Mouse (Mus musculus) midbrain, embryonic 16.5 days (tissue): ENCODE data around the gene Trpm3. TPM values are rescaled to one million over a fixed set of nuclear protein-coding genes. Genes with fewer than 3 reads are reported as not detected.

ENCODE experiments used
- ATAC-seq: fragments of 200-750 bp; cut with Nextera tagmentation; 2 replicates; pipeline ENCODE4 v1.8.0; 2017; ENCODE audit warnings: moderate TSS enrichment
- H3K27ac ChIP-seq: fragments of 300-500 bp; sonication (generic); 2 replicates; pipeline ENCODE4 v1.5.1; 2014; ENCODE audit warnings: mild to moderate bottlenecking, low read length, mixed read lengths
- H3K27me3 ChIP-seq: fragments of 300-500 bp; sonication (generic); 2 replicates; pipeline ENCODE4 v1.6.1; 2014; ENCODE audit warnings: low read depth, low read length, mixed read lengths; ENCODE audit not compliant: control insufficient read depth, insufficient read depth
- H3K36me3 ChIP-seq: fragments of 300-500 bp; sonication (generic); 2 replicates; pipeline ENCODE4 v1.6.1; 2014; ENCODE audit warnings: mild to moderate bottlenecking, low read length, moderate library complexity, mixed read lengths; ENCODE audit not compliant: control insufficient read depth, insufficient read depth
- H3K4me1 ChIP-seq: fragments of 300-500 bp; sonication (generic); 2 replicates; pipeline ENCODE4 v1.6.1; 2014; ENCODE audit warnings: mild to moderate bottlenecking, low read length, mixed read lengths; ENCODE audit not compliant: control insufficient read depth, insufficient read depth
- H3K4me2 ChIP-seq: fragments of 300-500 bp; sonication (generic); 2 replicates; pipeline ENCODE4 v1.6.1; 2014; ENCODE audit warnings: mild to moderate bottlenecking, low read length, mixed read lengths
- H3K4me3 ChIP-seq: fragments of 300-500 bp; sonication (generic); 2 replicates; pipeline ENCODE4 v1.5.1; 2014; ENCODE audit warnings: low read depth, mild to moderate bottlenecking, low read length, moderate library complexity, mixed read lengths
- H3K9ac ChIP-seq: fragments of 300-500 bp; sonication (generic); 2 replicates; pipeline ENCODE4 v1.6.1; 2014; ENCODE audit warnings: low read depth, low read length, mixed read lengths
- H3K9me3 ChIP-seq: fragments of 300-500 bp; sonication (generic); replicated peaks from 2 replicates; pipeline ENCODE4 v1.6.1; 2014; ENCODE audit warnings: mild to moderate bottlenecking, low read length, mixed read lengths; ENCODE audit not compliant: control insufficient read depth, poor library complexity, severe bottlenecking
- WGBS: fragments of 180-500 bp; shearing (Covaris S2); extraction: QIAGEN DNeasy Blood & Tissue Kit; methylation state at CpG from one replicate; pipeline ENCODE4 v1.1.7; 2014; 5-methylcytosine and 5-hydroxymethylcytosine counted together
- polyA plus RNA-seq: library from polyadenylated mRNA; unstranded; fragments of >200 nt; fragmentation: Nextera tagmentation; extraction: Ambion mirVana; gene quantifications from 2 replicates; pipeline ENCODE4 v1.2.1, GENCODE M21; 2015

Trpm3 gene
- polyA plus RNA-seq, 1 experiment from 2014 or later = 24.7 TPM

DNA sequence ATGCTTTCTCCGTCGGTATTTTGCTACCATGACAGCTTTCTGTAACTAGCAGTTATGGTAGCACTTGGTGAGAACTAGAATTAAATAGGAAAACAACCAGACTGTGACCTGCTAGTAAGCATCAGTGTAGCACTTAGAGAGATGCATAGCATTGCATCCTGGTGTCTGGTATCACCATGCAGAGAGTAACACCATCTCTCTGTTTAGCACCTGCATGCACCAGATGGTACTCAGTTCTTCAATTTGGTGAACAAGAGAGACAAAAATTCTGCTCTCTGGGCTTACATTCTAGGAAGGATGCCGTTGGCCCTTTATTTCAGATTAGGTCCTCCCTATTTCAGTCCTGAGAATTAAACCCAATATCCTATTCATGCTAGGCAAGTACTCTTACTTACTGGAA is 834.4 kb downstream of the Trpm3 start:
- Histone ChIP-seq H3K4me3 (no peak overlapping the region), H3K4me1 (no peaks in the 10 kb centered on the region), H3K9me3 (no peaks in the 10 kb centered on the region), H3K9ac (no peak overlapping the region), H3K27ac (no peak overlapping the region), H3K27me3 (no peaks in the 10 kb centered on the region), H3K4me2 (no peak overlapping the region), H3K36me3 (no peaks in the 10 kb centered on the region; the same call in 1 of the 2 replicates)
- 84% methylated on average over 3 of the region's 3 CpGs for WGBS
- no peak for ATAC-seq

DNA sequence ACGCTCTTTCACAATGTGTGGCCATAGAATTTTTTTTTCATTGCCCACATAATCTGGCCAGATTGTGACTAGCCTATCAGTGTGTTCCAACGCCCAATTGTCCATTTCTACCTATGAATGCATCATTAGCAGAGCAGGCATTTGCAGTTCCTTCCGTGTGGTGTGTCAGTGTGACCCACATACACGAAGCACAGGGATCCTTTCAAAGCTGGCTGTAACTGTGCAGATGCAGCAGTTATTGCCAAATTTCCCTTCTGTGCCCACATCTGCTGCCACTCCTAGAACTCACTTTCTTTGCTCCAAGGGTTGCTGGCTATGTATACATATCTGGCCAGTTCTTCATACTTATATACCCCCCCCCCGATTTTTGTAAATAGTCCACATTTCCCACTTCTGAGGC is 834.9 kb downstream of the Trpm3 start:
- Histone ChIP-seq H3K27ac (no peak overlapping the region), H3K4me1 (no peaks in the 10 kb centered on the region), H3K4me3 (no peak overlapping the region), H3K27me3 (no peaks in the 10 kb centered on the region), H3K9ac (no peak overlapping the region), H3K36me3 (no peaks in the 10 kb centered on the region; the same call in 1 of the 2 replicates), H3K9me3 (no peaks in the 10 kb centered on the region), H3K4me2 (no peak overlapping the region)
- no peak for ATAC-seq
- 93% methylated on average over 5 of the region's 5 CpGs for WGBS

DNA sequence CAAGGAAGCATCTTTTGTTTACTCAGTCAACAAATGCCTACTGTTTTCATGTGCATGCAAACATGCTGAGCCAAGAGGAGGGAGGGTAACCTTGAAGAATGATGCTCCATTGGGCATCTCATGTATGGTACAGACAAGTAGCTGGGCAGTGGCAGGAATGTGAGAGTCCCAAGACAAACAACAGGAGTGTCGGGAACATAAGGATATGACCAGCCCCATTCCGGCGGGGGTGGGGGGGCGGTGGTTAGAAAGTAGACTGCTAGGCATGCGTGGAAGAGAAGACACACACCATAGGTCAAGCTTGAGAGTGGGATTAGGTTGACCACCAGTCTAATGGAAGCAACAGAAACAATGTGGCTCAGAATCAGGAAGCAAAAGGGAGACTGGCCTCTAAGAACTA is 837.0 kb downstream of the Trpm3 start:
- H3K9ac ChIP-seq = no peak overlapping the region
- H3K27ac ChIP-seq = no peak overlapping the region
- H3K27me3 ChIP-seq = no peaks in the 10 kb centered on the region
- WGBS = 96% methylated on average over 5 of the region's 5 CpGs
- no peak for ATAC-seq
- no peaks in the 10 kb centered on the region for H3K9me3 ChIP-seq
- no peak overlapping the region for H3K4me3 ChIP-seq
- H3K36me3 ChIP-seq = no peaks in the 10 kb centered on the region; the same call in 1 of the 2 replicates
- H3K4me2 ChIP-seq = no peak overlapping the region
- no peaks in the 10 kb centered on the region for H3K4me1 ChIP-seq

DNA sequence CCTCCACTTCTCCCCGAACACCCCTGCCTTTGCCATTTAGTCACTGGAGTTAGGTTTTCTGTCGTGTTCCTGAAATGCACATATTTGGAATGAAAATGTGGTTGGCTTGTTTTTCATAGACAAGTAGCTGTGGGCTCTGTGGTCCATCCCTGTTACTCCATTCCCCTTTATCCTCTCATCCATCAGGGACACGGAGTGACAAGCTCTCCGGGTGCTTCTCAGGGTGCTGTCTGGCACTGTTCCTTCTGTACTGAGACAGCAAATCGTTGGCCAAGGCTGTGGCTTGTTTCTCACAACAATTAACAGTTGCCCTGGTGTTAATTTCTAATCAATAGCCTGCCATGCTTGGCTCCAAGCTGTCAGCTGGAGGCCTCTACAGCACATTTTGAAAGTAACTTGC is 838.7 kb downstream of the Trpm3 start:
- Histone ChIP-seq H3K4me2 (no peak overlapping the region), H3K27me3 (no peaks in the 10 kb centered on the region), H3K4me1 (no peaks in the 10 kb centered on the region), H3K27ac (no peak overlapping the region), H3K9me3 (no peaks in the 10 kb centered on the region), H3K9ac (no peak overlapping the region), H3K36me3 (no peaks in the 10 kb centered on the region; the same call in 1 of the 2 replicates), H3K4me3 (no peak overlapping the region)
- no peak for ATAC-seq
- 76% methylated on average over 5 of the region's 5 CpGs for WGBS

DNA sequence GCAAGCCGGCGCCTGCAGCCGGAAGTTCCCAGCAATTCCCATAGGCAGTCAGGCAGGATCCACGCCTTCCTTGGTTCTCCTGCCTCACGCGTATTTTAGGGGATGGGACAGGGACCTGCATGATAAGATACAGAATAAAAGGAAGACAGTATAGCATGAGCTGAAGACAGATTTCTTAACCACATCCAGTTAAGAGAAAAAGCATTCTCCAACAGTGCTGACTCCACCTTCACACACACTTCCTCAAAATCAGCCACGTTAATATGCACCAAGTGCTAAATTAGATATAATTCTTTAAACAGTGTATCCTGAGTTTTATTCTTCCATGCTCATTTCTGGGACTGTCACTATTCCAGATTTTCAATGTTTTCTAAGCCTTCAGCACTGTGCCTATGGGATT is 839.9 kb downstream of the Trpm3 start:
- H3K4me3 ChIP-seq = no peak overlapping the region
- no peaks in the 10 kb centered on the region for H3K4me1 ChIP-seq
- H3K9me3 ChIP-seq = no peaks in the 10 kb centered on the region
- 98% methylated on average over 7 of the region's 7 CpGs for WGBS
- no peaks in the 10 kb centered on the region; the same call in 1 of the 2 replicates for H3K36me3 ChIP-seq
- no peak overlapping the region for H3K9ac ChIP-seq
- ATAC-seq = no peak
- no peaks in the 10 kb centered on the region for H3K27me3 ChIP-seq
- no peak overlapping the region for H3K4me2 ChIP-seq
- H3K27ac ChIP-seq = no peak overlapping the region

DNA sequence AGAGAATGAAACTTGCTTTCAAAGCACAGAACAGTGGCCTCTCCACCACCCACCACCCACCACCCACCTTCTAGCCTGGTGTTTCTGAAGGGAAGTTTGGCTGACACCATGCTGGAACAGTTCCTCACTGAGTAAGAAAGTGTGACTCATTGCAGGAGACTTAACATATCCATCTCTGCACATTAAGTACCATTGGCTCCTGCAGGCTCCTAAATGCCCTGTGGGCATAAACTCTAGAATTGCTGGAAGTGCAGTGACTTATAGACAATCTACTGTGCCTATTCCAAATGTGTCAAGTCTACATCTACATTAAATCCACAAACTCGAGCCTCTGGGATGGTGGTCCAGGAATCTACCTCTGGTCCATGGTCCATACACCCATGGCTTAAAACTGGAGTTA is 840.3 kb downstream of the Trpm3 start:
- no peak for ATAC-seq
- WGBS = 65% methylated on average over 1 of the region's 1 CpGs
- Histone ChIP-seq H3K4me1 (no peaks in the 10 kb centered on the region), H3K4me2 (no peak overlapping the region), H3K36me3 (no peaks in the 10 kb centered on the region; the same call in 1 of the 2 replicates), H3K27ac (no peak overlapping the region), H3K9me3 (no peaks in the 10 kb centered on the region), H3K4me3 (no peak overlapping the region), H3K27me3 (no peaks in the 10 kb centered on the region), H3K9ac (no peak overlapping the region)

DNA sequence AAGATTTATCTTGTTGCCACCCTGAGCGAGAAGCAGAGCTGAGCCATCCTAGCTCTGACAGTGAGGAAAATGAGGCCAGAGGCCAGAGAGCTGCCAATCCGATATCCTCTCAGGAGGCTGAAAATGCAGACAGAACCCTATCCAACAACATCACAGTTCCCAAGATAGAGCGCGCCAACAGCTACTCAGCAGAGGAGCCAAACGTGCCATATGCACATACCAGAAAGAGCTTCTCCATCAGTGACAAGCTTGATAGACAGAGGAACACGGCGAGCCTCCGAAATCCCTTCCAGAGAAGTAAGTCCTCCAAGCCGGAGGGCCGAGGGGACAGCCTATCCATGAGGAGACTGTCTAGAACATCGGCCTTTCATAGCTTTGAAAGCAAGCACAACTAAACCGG is 849.1 kb downstream of the Trpm3 start:
- peaks cover 18% of the 10 kb centered on the region for H3K36me3 ChIP-seq
- no peak overlapping the region for H3K4me2 ChIP-seq
- no peaks in the 10 kb centered on the region for H3K27me3 ChIP-seq
- 95% methylated on average over 12 of the region's 12 CpGs for WGBS
- no peak overlapping the region for H3K4me3 ChIP-seq
- H3K27ac ChIP-seq = no peak overlapping the region
- H3K9me3 ChIP-seq = no peaks in the 10 kb centered on the region
- ATAC-seq = no peak
- H3K9ac ChIP-seq = no peak overlapping the region
- H3K4me1 ChIP-seq = no peaks in the 10 kb centered on the region

DNA sequence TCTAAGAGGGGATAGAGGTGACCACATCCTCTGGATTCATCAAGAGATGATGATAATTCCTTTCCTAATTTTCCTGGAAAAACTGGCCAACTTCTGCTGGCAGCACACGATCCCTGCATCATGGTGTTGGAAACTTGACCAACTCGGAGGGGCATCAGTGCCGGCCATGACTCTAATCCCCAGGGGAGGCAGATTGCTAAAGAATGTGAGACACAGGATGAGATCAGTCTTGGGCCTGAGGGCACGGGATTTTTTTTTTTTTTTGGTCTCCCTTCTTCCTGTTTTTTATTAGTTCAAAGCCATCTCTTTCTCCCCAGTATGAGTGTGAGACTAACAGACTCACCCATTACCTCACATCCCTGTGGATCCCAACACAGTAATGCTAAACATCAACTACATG is 855.1 kb downstream of the Trpm3 start:
- H3K4me2 ChIP-seq = no peak overlapping the region
- 80% methylated on average over 4 of the region's 4 CpGs for WGBS
- no peak overlapping the region for H3K4me3 ChIP-seq
- no peaks in the 10 kb centered on the region for H3K27me3 ChIP-seq
- no peak overlapping the region for H3K9ac ChIP-seq
- no peaks in the 10 kb centered on the region for H3K36me3 ChIP-seq
- no peak for ATAC-seq
- H3K4me1 ChIP-seq = no peaks in the 10 kb centered on the region
- no peaks in the 10 kb centered on the region; the same call in 1 of the 2 replicates for H3K9me3 ChIP-seq
- H3K27ac ChIP-seq = no peak overlapping the region

DNA sequence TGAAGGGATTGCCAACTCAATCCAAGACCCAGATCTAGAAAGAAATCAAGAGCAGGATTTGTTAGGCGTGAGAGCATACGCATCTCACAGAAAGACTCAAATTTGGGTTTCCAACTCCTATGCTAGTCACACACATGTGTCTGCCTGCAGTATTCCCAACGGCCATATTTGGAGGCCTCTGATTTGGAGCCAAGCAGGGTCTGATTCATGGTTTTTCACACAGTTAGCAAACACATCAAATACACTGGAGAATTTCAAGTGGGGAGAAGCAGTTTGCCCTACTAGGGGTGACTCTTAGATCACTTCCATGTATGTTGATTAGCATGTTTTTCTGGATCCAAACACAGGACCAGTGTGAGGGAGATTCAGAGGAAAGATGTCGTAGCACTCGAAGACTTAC is 855.7 kb downstream of the Trpm3 start:
- H3K9ac ChIP-seq = no peak overlapping the region
- H3K4me1 ChIP-seq = no peaks in the 10 kb centered on the region
- 92% methylated on average over 5 of the region's 5 CpGs for WGBS

More for the DNA sequence above, 855.7 kb downstream of the Trpm3 start:
- Histone ChIP-seq H3K9me3 (no peaks in the 10 kb centered on the region; the same call in 1 of the 2 replicates), H3K27ac (no peak overlapping the region), H3K4me2 (no peak overlapping the region), H3K27me3 (no peaks in the 10 kb centered on the region), H3K4me3 (no peak overlapping the region), H3K36me3 (no peaks in the 10 kb centered on the region)
- no peak for ATAC-seq
